Mouse (Mus musculus) spleen, adult 18-20 months (tissue): ENCODE measurements around the gene Fga.

Source experiments
- DNase-seq, 2 experiments: peaks; one replicate each; pipeline ENCODE4 v3.0.0; 2022; ENCODE audit warnings: mixed read lengths in 2 of 2

The Fga gene

DNA sequence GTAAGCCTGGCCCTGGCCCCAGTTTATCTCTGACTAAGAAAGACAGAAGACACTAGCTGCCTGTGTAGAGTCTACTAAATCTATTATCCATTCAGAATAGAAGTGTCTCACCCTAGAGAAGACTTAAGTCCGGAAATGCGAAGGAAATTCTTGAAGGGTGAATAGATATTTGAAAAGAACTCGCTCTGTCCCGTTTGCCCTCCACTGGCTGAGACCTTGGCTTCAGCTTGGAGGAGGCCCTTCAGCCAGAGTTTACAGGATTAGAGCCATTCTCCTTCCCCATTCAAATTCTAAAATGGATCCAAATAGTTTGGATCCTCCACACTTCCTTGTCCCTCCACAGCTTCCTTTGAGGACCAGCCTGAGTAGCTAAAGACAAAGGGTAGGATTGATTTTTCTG, 4.5 kb downstream of the Fga start:
- DNase-seq: no peak

DNA sequence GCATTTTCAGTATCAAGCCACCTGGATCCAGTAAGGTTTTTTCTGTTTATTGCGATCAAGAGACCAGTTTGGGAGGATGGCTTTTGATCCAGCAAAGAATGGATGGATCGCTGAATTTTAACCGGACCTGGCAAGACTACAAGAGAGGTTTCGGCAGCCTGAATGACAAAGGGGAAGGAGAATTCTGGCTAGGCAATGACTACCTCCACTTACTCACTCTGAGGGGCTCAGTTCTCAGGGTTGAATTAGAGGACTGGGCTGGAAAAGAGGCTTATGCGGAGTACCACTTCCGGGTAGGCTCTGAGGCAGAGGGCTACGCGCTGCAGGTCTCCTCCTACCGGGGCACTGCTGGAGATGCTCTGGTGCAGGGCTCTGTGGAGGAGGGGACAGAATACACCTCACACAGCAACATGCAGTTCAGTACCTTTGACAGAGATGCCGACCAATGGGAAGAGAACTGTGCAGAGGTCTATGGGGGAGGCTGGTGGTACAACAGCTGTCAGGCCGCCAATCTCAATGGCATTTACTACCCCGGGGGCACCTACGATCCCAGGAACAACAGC, 7.0 kb downstream of the Fga start:
- DNase-seq: no peak

DNA sequence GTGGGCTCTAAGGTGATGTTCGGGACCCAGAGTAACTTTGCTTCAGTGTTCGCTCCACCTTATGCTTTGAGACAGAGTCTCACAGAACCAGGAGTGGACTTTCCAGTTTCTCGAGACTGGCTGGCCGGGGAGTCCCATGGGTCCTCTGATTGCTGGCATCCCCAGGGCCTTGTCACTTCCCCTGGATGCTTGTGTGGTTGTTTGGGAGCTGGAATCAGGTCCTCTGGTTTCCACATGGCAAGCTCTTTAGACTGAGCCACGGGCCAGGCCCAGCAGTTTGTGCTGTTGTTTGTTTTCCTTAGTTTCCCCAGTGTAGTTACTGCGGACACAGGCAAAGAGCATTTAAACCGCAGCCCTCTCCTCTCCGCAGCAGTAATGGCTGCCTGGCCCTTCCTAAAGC, 7.9 kb downstream of the Fga start:
- no peak for DNase-seq

DNA sequence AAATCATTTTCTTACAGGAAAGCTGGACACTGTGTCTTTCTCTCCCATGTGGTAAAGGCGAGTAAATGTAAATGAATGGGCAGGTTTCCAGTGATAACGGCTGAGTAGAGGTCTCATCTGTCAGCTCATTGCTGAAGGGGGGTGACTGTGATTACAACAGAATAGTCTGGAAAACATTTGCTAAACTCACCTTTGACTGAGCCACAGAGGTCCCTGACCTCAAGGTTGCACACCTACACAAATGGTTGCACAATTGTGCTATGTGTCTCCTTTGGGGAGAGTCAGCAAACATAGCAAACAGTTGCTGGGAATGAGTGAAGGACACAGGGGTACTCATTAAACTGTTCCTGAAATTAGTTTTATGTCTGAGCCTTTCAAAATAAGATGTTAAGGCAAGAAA, 13.0 kb downstream of the Fga start:
- DNase-seq: no peak

DNA sequence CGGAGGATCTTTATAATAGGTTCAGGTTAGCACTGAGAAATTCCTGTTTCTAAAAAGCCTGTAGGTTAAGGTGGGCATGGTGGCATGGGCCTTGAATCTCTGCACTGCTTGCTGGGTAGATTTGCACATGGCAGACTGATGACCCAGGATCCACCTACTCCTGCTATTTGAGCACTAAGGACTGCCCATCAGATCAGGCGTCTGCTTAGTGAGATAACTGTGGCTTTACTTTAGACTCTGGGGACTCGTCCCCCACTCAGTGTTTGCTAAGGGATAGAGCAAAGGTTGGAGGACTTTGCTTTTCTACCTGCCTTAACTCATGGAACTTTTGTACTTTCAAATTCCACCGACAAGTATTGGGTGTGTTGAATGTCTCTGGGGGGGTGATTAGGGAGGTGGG, 13.8 kb downstream of the Fga start:
- no peak for DNase-seq

DNA sequence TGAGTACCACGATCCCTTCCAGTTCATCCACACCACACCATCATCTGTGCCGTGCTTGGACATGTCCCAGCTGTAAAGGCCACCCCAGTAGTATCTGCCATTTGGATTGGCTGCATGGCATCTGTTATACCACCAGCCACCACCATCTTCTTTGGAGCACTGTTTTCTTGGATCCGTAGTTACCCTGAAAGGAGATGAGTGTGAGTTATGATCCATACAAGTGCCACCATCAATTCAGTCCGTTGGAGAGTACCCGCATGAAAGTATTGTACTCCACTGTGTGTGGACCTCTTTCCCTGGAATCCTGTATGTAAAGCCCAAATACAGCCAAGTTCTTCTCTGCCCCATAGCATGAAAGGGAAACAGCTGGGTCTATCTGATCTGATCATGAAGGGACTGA, 16.6 kb downstream of the Fga start:
- no peak for DNase-seq

DNA sequence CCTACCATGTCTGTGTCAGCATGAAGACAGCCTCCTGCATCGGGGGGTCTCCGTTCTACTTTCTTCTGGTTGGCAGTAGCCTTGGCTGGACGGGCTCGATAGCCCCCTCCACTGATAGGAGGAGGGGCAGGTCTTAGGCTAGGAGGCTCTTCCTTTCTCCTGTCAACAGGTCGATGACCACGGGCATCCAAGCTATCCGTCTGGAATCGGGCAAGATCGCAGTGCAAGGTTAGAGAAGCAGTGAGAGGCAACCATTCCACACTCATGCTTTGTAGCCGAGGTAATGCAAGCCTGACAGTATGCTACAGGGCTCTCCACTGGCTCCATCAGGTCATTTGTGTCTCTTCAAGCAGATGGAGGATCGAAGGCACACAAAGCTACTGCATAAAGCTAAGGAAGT, 20.8 kb downstream of the Fga start:
- no peak for DNase-seq

DNA sequence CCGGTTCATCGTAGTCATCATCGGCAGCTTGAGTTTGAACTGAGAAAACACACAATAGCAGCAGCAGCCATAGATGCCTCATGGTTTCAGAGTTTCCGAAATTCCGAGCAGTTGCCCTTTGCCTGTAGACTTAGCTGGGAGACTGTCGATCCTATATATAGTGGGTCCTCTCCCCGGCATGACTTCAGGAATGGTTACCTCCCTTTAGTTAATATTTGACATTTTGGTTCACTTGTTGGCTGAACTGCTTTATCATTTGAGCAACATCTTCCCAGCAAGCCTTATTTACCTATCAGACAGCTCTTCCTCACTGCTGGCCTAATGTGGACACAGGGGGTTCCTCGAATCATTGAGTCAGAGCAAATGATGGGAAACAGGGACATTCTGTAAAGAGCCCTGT, 23.8 kb downstream of the Fga start, which contains the start of gene Fgb:
Gene Fgb, minus strand, starts transcription at position 184 of the 400 bp plus-strand sequence.
- DNase-seq: no peak

DNA sequence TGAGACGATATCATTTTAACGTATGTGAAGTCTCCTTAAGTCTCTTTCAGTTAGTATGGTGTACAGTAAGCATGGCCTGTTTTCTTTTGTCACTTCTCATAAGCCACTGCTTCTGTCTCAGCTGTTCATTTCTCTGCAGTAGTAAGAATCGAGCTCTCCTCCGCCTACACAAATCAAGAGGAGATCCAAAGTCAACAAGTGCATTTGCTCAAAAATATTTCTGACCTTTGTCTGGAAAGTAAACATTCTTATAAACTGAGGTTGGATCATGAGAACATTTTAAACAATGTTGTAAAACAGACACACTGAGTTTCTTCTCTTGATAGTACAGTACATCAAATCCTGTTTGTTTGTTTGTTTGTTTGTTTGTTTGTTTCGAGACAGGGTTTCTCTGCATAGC, 24.8 kb downstream of the Fga start:
- DNase-seq: no peak

DNA sequence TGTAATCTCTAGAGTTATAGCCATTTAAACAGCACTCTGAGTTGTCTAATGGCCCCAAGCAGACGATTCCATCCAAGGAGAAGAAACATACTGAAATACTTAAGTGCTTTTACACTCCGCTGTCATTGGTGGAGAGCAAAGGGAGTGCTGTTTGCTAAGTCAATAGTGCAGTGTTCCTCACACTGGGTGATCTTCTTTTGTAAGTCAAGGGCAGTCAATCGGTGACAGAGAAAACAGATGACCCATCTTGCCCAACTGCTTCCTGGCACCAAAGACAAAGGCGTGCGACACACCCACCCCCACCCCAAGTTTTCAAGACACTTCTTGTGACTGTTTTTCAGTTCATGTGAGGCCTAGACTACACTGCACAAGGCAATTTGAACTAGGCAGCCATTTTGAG, 26.2 kb downstream of the Fga start:
- DNase-seq: no peak

DNA sequence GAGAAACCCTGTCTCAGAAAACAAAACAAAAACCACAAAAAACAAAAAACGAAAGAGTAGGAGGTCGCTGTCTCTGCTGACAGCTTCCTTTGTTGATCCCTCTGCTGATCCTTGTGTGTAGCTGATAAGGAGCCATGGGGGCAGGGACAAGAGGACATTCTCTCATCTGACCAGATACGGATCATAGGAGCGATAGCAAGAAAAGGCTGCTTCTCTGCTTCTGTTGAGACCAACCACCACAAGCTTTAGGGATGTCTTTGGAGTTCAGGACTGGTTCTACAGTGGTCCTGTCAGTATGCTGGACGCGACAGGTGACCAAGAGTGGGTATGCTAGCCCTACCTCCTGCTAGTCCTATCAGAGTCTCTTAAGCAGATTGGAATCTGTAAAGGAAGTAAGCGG, 27.2 kb downstream of the Fga start:
- no peak for DNase-seq

DNA sequence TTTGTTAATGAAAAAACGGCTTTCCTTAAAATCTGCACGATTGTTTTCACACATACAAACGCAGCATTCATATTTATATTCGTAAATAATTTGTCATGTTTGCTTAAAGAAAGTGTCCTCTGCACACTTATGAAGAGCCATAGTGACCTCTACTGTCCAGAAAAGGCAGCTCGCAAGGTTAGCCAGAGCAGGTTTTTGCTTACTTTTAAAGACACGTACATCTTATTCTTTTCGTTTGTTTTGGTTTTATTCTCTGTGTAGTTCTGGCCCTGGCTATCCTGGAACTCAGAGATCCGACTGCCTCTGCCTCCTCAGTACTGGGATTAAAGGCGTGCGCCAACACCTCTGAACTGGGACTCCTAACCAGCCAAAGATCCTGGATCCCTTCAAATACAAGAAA, 27.9 kb downstream of the Fga start:
- peak in 1 of 2 experiments; percentile 23 for DNase-seq

DNA sequence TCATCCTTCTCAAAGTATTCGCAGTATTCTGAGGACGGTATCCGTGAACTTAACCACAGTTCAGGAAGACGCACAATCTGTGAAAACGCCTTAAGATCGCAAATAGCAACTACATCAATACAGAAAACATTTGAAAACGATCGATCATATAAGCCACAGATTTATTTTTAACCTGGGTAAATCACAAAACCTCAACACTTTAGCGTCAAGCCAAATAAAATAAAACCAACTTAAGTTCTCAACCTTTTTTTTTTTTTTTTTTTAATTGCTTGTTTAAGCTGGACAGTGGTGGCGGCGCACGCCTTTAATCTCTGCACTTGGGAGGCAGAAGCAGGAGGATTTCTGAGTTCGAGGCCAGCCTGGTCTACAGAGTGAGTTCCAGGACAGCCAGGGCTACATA, 28.9 kb downstream of the Fga start:
- no peak for DNase-seq

DNA sequence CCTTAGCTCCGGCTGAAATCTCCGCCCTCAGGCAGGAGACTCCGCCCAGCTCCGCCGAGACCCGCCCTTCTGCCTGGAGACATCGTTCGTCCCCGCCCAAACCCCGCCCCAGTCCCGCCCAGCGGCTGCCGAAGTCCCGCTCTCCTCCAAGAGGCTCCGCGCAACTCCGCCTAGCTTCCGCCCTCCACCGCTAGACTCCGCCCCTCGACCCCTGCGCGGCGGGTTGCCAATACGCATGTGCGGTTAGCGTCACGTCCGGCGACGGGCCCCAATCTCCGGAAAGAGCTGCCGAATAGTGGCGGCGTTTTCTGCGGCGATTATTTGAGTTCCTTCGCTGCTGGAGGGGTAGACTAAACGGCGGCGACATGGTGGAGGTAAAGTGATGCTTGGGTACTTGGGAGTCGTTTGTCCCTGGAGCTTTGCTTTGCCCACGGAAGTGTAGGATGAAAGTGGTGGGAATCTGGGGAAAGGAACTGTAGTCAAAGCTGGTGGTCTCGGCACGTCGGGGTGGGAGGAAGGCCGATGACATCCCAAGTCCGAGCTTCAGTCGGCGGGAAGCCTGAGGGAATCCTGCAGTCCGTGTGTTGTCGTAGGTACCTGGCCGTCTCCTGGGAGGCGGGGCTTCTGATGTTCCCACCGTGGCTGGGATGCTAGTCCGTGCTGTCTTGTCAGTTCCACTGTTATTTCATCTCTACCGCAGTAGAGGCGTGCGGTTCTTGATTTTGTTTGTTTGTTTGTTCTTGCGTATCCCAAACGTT, 29.6 kb downstream of the Fga start, which contains the start of gene Plrg1:
Gene Plrg1, plus strand, starts transcription at position 242 of the 758 bp plus-strand sequence.
- DNase-seq: peak; percentile 98

DNA sequence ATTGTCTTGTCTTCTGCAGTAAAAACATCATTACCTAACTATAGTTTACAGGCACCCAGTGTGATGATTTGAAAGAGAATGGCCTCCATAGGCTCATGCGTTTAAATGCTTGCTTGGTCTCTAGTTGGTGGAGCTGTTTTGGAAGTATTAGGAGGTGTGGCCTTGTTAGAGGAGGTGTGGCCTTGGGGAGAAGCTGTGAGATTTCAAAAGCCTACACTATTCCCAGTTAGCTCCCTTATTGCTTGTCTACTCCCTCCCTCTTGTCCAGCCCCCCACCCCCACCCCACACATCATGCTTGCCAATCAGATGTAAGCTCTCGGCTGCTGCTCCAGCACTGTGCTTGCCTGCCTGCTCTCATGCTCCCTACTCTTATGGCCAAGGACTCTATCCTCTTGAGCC, 31.2 kb downstream of the Fga start:
- no peak for DNase-seq

DNA sequence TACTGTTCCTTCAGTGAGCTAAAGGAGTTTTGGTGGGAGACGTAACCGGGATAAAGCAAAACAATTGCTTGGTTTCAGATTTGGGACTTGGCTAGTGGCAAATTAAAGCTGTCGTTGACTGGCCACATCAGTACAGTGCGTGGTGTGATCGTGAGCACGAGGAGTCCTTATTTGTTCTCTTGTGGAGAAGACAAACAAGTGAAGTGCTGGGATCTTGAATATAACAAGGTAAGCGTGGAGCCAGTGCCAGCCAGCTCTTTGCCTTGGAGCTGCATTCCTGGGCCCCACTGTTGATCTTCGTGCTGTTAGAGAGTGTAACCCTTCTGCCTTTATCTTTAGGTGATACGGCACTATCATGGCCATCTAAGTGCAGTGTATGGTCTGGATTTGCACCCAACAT, 42.0 kb downstream of the Fga start:
- no peak for DNase-seq

DNA sequence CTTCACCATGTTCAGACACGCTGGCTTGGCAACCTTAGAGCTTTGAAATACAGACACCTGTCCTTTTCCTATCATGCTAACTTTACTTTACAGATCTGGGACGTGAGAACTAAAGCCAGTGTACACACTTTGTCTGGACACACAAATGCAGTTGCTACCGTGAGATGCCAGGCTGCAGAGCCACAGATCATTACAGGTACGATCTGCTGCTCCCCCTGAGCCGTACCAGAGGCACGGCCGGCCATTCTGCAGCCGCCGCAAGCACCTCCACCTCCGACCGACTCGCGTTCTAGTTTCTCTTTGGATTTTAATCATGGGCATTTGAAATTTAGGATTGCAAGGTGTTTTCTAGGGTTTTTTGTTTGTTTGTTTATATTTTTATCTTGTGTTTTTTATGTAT, 43.0 kb downstream of the Fga start:
- DNase-seq: no peak

DNA sequence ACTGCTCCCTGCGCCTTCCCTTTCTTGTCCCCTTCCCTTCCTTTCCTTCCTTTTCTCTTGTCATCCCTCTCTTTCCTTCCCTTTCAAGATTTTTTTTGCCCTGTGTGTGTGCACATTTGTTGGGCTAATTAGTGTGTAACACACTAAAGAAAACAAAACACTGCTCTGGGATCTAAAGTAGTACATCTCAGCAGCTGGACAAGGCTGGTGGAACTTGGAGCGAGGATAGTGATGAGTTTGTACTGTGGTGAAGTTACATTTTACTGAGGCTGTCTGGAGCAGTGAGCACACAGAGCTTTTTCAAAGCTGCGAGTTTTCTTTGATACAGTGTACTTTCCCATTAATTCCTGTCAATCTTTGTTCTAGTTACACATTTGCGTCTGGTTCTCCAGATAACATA, 44.4 kb downstream of the Fga start:
- no peak for DNase-seq

DNA sequence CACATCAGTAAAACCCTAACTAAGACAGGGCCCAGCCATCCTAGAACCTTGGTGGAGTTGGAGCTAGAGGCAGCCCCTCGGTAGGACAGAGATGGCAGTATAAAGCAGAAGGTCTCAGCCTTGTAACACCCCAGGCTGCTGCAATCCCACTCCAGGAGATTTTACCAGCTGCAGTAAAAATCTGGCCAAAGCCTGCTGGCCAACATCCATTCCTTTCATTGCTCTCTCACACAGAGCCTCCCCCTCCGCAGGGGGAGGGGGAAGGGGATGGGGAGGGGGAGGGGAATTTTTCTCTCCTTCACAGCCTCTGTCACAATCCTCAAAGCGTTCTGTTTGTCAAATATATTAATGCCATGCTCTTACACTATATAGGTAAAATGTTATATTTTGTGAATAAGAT, 50.7 kb downstream of the Fga start:
- no peak for DNase-seq

DNA sequence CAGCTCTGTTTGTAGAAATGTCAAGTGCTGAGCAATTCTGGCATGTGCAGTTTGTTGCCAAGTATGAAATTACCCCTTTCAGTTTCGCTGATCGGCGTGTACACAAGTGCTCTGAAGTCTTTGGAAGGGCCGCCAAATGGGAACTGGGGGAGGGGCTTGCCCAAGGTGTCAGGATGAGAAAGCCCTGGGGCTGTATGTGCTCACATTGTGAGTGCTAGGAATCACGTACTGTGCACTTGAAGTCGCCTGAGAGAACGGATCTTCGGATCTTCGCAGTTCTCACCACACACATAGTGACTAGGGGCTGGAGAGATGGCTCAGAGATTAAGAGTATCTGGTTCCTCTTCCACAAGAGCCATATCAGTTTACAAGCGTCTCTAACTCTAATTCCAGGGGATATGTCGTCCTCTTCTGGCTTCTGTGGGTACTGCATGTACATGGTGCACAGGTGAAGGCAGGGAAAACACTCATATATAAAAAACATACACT, 54.7 kb downstream of the Fga start:
- peak in 1 of 2 experiments; percentile 64 for DNase-seq
